Mouse (Mus musculus): ENCODE measurements around the gene Traf1. TPM values are rescaled to one million over a fixed set of nuclear protein-coding genes. Genes with fewer than 3 reads are reported as not detected.

Traf1 gene
- polyA plus RNA-seq, 1 experiment from 2014 or later = 15.9 TPM

DNA sequence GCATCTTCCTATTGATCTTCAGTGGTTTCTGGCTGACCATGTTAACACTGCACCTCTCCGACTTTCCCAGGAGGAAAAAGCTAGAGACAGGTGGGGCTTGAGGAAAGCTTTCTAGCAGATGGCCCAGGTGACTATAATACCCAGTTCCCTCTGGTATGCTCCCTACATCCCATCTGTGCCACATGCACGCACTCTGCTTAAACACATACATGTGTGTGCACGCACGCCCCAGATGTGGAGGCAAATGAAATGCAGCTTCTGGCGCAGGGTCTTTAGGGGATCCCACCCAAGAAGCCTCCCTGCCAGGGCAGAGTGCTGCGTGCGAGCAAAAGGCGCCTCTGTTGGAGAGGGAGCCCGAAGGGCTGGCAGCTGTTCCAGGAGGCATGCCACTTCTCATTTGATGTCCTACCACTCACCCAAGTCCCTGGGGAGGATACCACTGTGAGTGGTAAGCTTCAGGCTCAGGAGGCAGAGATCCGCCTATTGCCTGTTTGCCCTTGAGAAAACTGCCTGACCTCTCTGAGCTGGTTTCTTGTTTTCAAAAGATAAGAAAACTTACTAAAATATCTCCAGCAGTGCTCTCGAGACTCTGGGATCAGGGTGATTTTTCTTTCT is 20.4 kb downstream of the Traf1 start:
- Histone ChIP-seq H3K27ac (ENCODE audit: low read depth, low read length) (no peak overlapping the region), H3K36me3 (ENCODE audit: control insufficient read depth, insufficient read depth, low read length) (no peaks in the 10 kb centered on the region), H3K4me3 (ENCODE audit: low read length) (no peak overlapping the region), H3K27me3 (ENCODE audit: control insufficient read depth, insufficient read depth, low read length) (no peaks in the 10 kb centered on the region), H3K9me3 (ENCODE audit: control insufficient read depth, low read length) (no peaks in the 10 kb centered on the region), H3K4me1 (ENCODE audit: control insufficient read depth, insufficient read depth, low read length) (peaks cover 17% of the 10 kb centered on the region), H3K9ac (ENCODE audit: low read depth, low read length) (no peak overlapping the region), H3K4me2 (replicated peaks; ENCODE audit: low read depth, low read length) (no peak overlapping the region)
- no peak for ATAC-seq (ENCODE audit: low FRiP score, low TSS enrichment)
- 80% methylated on average over 11 of the region's 11 CpGs for WGBS

DNA sequence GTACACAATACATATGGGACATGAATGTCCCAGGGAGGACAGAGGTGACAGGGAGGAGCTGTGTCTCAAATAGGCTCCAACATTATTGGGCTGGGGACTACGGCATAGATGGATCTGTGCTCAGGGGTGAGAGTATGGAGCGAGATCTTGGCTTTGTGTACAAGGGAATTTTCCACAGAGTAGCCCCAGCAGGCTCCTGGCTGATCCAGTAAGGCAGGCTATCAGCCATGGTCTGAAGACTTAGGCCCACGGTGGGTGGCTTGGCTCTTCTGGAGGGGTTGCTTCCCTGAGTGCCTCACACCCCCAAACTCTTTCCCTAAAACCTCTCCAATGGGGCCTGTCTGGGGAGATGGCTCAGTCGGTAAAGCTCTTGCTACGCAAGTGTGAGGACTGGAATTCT is 21.3 kb downstream of the Traf1 start:
- H3K27me3 ChIP-seq (ENCODE audit: control insufficient read depth, insufficient read depth, low read length) = no peaks in the 10 kb centered on the region
- no peak for ATAC-seq (ENCODE audit: low FRiP score, low TSS enrichment)
- H3K9ac ChIP-seq (ENCODE audit: low read depth, low read length) = no peak overlapping the region
- 82% methylated on average over 5 of the region's 5 CpGs for WGBS
- peaks cover 17% of the 10 kb centered on the region for H3K4me1 ChIP-seq (ENCODE audit: control insufficient read depth, insufficient read depth, low read length)
- no peak overlapping the region for H3K27ac ChIP-seq (ENCODE audit: low read depth, low read length)
- H3K4me3 ChIP-seq (ENCODE audit: low read length) = no peak overlapping the region
- H3K4me2 ChIP-seq (replicated peaks; ENCODE audit: low read depth, low read length) = no peak overlapping the region
- no peaks in the 10 kb centered on the region for H3K36me3 ChIP-seq (ENCODE audit: control insufficient read depth, insufficient read depth, low read length)
- H3K9me3 ChIP-seq (ENCODE audit: control insufficient read depth, low read length) = no peaks in the 10 kb centered on the region

DNA sequence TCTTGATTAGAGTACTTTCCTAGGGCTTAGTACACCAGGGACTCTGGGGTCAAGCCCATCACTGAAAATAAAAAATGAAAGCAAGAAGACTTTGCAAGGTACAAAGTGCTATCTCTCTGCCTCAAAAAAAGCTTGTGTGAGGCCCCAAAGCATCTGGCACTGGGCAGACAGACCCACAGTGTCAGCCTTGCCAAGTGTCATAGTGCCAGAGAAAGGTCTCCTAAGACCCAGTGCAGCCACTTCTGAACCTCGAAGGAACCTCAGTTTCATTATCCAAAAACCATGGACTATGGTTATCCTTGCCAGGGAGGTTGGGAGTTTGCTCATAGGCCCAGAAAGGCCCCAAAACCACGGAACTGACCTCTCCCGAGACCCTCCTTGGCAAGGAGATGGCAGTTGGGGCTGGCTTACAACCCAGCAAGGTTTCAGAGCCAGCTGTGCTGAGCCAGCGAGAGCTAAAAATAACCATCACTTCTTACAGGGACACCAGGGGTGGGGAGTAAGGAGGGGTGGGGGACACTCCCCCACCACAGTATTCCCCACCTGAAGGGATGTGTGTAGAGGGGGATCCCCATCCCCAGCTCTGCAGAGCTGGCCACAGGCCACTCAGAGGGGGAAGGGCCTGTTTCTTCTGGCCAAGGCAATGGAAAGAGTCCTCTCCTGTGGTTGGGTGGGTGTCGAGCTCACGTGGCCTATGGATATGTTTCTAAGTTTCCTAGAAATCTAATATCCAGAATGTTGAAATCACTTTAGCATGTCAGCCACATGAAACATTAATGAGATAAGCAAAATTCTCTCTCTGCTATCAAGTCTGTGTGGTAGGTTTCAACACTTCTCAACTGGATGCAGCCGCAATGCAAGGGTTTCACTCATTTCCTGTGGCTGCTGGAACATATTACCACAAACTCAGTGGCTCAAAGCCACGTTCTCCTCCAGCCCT is 23.0 kb downstream of the Traf1 start:
- WGBS = 76% methylated on average over 8 of the region's 8 CpGs
- Histone ChIP-seq H3K27me3 (ENCODE audit: control insufficient read depth, insufficient read depth, low read length) (no peaks in the 10 kb centered on the region), H3K9me3 (ENCODE audit: control insufficient read depth, low read length) (no peaks in the 10 kb centered on the region), H3K9ac (ENCODE audit: low read depth, low read length) (no peak overlapping the region), H3K36me3 (ENCODE audit: control insufficient read depth, insufficient read depth, low read length) (no peaks in the 10 kb centered on the region), H3K4me1 (ENCODE audit: control insufficient read depth, insufficient read depth, low read length) (peaks cover 17% of the 10 kb centered on the region), H3K27ac (ENCODE audit: low read depth, low read length) (no peak overlapping the region), H3K4me3 (ENCODE audit: low read length) (no peak overlapping the region), H3K4me2 (replicated peaks; ENCODE audit: low read depth, low read length) (no peak overlapping the region)
- no peak for ATAC-seq (ENCODE audit: low FRiP score, low TSS enrichment)

DNA sequence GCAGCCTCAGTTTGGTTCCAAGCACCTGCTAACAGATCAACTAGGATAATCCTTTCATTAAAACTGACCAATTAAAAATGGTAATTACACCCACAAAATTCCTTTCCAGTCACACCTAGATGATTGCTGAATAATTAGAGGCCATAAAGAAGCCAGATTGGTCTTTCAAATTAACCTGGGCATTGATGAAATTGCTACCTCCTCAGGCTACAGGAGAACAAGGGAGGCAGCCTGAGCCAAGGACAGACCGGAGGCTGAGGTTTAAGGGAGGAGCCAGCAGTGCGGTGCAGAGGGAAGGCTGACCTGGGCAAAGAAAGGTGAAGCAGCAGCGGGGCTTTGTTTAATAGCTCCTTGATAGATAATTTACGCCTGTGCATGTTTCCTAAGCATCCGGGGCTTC is 24.1 kb downstream of the Traf1 start:
- H3K36me3 ChIP-seq (ENCODE audit: control insufficient read depth, insufficient read depth, low read length) = no peaks in the 10 kb centered on the region
- no peak overlapping the region for H3K9ac ChIP-seq (ENCODE audit: low read depth, low read length)
- no peak for ATAC-seq (ENCODE audit: low FRiP score, low TSS enrichment)
- H3K27me3 ChIP-seq (ENCODE audit: control insufficient read depth, insufficient read depth, low read length) = no peaks in the 10 kb centered on the region
- no peaks in the 10 kb centered on the region for H3K9me3 ChIP-seq (ENCODE audit: control insufficient read depth, low read length)
- no peak overlapping the region for H3K27ac ChIP-seq (ENCODE audit: low read depth, low read length)
- no peak overlapping the region for H3K4me2 ChIP-seq (replicated peaks; ENCODE audit: low read depth, low read length)
- no peak overlapping the region for H3K4me3 ChIP-seq (ENCODE audit: low read length)
- H3K4me1 ChIP-seq (ENCODE audit: control insufficient read depth, insufficient read depth, low read length) = peaks cover 17% of the 10 kb centered on the region
- WGBS = 8% methylated on average over 5 of the region's 5 CpGs

DNA sequence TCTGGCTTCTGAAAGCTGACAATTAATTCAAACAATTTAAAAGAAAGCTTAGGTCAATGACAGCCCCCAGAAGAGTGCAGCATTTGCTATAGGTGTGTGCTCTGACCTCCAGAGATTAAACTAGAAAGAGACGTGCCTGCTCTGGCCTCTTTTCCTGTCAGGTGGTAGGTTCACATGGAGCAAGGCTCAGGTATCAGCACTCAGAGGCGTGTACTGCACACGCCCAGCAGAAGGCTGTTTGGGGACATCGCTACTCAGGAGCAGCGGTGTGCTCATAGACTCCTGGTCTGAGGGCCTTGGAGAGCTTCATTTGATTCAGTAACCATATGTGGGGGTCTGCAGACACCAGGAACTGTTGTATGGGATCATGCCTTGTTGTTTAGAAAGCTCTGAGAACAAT is 34.3 kb downstream of the Traf1 start:
- H3K36me3 ChIP-seq (ENCODE audit: control insufficient read depth, insufficient read depth, low read length) = no peaks in the 10 kb centered on the region
- no peak overlapping the region for H3K9ac ChIP-seq (ENCODE audit: low read depth, low read length)
- no peaks in the 10 kb centered on the region for H3K4me1 ChIP-seq (ENCODE audit: control insufficient read depth, insufficient read depth, low read length)
- H3K9me3 ChIP-seq (ENCODE audit: control insufficient read depth, low read length) = no peaks in the 10 kb centered on the region
- H3K27ac ChIP-seq (ENCODE audit: low read depth, low read length) = no peak overlapping the region
- no peak overlapping the region for H3K4me2 ChIP-seq (replicated peaks; ENCODE audit: low read depth, low read length)
- H3K27me3 ChIP-seq (ENCODE audit: control insufficient read depth, insufficient read depth, low read length) = no peaks in the 10 kb centered on the region
- H3K4me3 ChIP-seq (ENCODE audit: low read length) = no peak overlapping the region
- 0 out of 2 replicates have a peak, but pooled peaks have one; percentile 49 for ATAC-seq (ENCODE audit: low FRiP score, low TSS enrichment)
- WGBS = 61% methylated on average over 5 of the region's 5 CpGs

DNA sequence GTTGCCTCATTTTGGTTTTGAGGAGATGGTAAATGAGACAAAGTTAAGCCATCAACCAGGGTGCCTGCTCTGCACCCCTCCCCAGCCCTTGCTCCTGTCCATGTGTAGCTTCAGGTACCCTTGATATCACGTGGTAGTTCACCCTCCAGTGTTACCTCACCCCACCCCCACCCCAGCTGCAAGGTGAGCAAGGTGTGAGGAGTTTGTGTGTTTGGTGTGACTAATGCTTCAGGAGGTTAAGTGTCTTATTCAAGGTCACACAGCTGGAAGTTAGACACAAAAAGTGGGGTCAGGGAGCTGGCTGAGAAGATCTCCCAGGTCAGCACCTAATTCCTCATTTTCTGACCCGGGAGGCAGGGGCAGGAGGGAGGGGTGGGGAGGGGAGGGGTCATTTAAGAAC is 38.8 kb downstream of the Traf1 start:
- 13% methylated on average over 2 of the region's 2 CpGs for WGBS
- no peak overlapping the region for H3K27ac ChIP-seq (ENCODE audit: low read depth, low read length)
- H3K27me3 ChIP-seq (ENCODE audit: control insufficient read depth, insufficient read depth, low read length) = no peaks in the 10 kb centered on the region
- no peak overlapping the region for H3K9ac ChIP-seq (ENCODE audit: low read depth, low read length)
- H3K36me3 ChIP-seq (ENCODE audit: control insufficient read depth, insufficient read depth, low read length) = no peaks in the 10 kb centered on the region
- no peak for ATAC-seq (ENCODE audit: low FRiP score, low TSS enrichment)
- H3K4me3 ChIP-seq (ENCODE audit: low read length) = no peak overlapping the region
- H3K9me3 ChIP-seq (ENCODE audit: control insufficient read depth, low read length) = no peaks in the 10 kb centered on the region
- H3K4me2 ChIP-seq (replicated peaks; ENCODE audit: low read depth, low read length) = no peak overlapping the region
- H3K4me1 ChIP-seq (ENCODE audit: control insufficient read depth, insufficient read depth, low read length) = no peaks in the 10 kb centered on the region

DNA sequence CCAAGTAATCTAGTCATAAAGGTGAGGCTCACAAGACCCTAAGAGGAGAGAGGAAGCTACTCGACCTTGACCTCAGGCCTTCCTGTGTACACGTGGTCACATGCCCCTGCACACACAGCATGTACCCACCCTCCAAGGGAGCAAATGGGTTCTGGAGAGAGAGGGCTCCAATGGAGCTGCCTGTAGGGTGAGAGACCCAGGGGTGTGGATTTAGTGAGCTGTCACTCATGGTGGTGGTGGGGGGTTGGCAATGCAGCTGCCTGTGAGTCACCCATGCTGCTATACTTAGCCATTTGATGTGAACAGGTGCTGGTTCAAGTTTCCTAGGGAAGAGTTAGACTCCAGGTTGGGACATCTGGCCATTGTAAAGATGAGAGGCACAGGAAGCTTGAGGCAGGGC is 41.4 kb downstream of the Traf1 start:
- Histone ChIP-seq H3K36me3 (ENCODE audit: control insufficient read depth, insufficient read depth, low read length) (no peaks in the 10 kb centered on the region), H3K9ac (ENCODE audit: low read depth, low read length) (no peak overlapping the region), H3K9me3 (ENCODE audit: control insufficient read depth, low read length) (no peaks in the 10 kb centered on the region), H3K4me1 (ENCODE audit: control insufficient read depth, insufficient read depth, low read length) (no peaks in the 10 kb centered on the region), H3K4me2 (replicated peaks; ENCODE audit: low read depth, low read length) (no peak overlapping the region), H3K27ac (ENCODE audit: low read depth, low read length) (no peak overlapping the region), H3K27me3 (ENCODE audit: control insufficient read depth, insufficient read depth, low read length) (no peaks in the 10 kb centered on the region), H3K4me3 (ENCODE audit: low read length) (no peak overlapping the region)
- ATAC-seq (ENCODE audit: low FRiP score, low TSS enrichment) = no peak
- WGBS = 38% methylated on average over 2 of the region's 2 CpGs

- peaks cover 6% of the 10 kb centered on the region; the same call in 1 of the 2 replicates for H3K36me3 ChIP-seq (ENCODE audit: control insufficient read depth, insufficient read depth, low read length)
- H3K9me3 ChIP-seq (ENCODE audit: control insufficient read depth, low read length) = no peaks in the 10 kb centered on the region
- no peaks in the 10 kb centered on the region; the same call in none of the 2 replicates for H3K4me1 ChIP-seq (ENCODE audit: control insufficient read depth, insufficient read depth, low read length)
- H3K27me3 ChIP-seq (ENCODE audit: control insufficient read depth, insufficient read depth, low read length) = no peaks in the 10 kb centered on the region
- no peak for ATAC-seq (ENCODE audit: low FRiP score, low TSS enrichment)
- H3K9ac ChIP-seq (ENCODE audit: low read depth, low read length) = no peak overlapping the region; the same call in 1 of the 2 replicates
- peak overlapping the region; percentile 71; the same call in 1 of the 2 replicates for H3K27ac ChIP-seq (ENCODE audit: low read depth, low read length)
- WGBS = 64% methylated on average over 2 of the region's 2 CpGs
- H3K4me3 ChIP-seq (ENCODE audit: low read length) = no peak overlapping the region
- no peak overlapping the region for H3K4me2 ChIP-seq (replicated peaks; ENCODE audit: low read depth, low read length)
Measured at GRCm38 (mm10) chr2:34915103-34915502, 46.5 kb downstream of the Traf1 start.

GRCm38 (mm10) chr2:34914823-34915082 is 46.8 kb downstream of the Traf1 start:
- WGBS = 19% methylated on average over 2 of the region's 2 CpGs
- Histone ChIP-seq H3K9ac (ENCODE audit: low read depth, low read length) (no peak overlapping the region; the same call in 1 of the 2 replicates), H3K4me3 (ENCODE audit: low read length) (peak overlapping the region; percentile 73; the same call in 1 of the 2 replicates), H3K27me3 (ENCODE audit: control insufficient read depth, insufficient read depth, low read length) (no peaks in the 10 kb centered on the region), H3K27ac (ENCODE audit: low read depth, low read length) (peak overlapping the region; percentile 71; the same call in 1 of the 2 replicates), H3K4me1 (ENCODE audit: control insufficient read depth, insufficient read depth, low read length) (no peaks in the 10 kb centered on the region; the same call in none of the 2 replicates), H3K36me3 (ENCODE audit: control insufficient read depth, insufficient read depth, low read length) (peaks cover 8% of the 10 kb centered on the region; the same call in 1 of the 2 replicates), H3K9me3 (ENCODE audit: control insufficient read depth, low read length) (no peaks in the 10 kb centered on the region), H3K4me2 (replicated peaks; ENCODE audit: low read depth, low read length) (peak overlapping the region; percentile 73; the same call in 1 of the 2 replicates)
- peak; percentile 44; the same call in 1 of the 2 replicates for ATAC-seq (ENCODE audit: low FRiP score, low TSS enrichment)
